Mouse (Mus musculus): ENCODE measurements around the gene Brd7.

Gene Brd7

DNA sequence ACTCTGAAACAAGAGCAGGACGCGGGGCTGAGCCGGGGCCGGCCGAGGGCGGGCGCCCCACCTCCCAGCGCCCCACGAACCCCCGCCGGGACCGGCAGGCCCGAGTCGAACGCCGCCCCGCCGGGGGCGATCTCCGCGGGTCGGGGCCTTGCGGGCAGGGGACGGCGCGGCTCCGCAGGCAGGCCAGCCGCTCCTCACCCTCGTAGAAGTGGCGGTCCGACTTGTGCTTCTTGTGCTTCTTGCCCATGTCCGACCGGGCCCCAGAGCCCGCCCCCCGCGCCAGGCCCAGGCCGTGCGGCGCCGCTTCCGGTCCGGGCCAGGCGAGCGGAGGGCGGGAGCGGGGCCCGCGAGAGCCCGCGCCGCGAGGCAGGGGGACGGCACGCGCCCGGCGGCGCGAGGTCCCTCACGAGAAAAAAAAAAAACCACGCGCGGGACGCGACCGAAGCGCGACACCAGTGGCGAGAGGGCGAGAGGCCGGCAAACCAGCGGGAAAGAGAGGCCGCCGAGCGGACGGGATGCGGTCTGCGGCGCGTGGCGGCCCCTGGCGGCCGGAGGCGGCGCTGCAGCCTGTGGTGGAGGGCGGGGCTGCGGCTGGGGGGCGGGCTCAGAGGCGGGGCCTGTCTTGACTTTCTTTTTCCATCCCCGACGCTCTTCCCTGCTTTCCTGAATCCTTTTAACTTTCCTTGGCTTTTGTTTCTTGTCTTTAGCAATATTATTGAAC lies at the start of gene Brd7:
TSS of gene Brd7 (minus strand) at position 487 of the 721 bp plus-strand sequence.
- DNase-seq (ENCODE audit: low read depth, low spot score), result peak; percentile 81

DNA sequence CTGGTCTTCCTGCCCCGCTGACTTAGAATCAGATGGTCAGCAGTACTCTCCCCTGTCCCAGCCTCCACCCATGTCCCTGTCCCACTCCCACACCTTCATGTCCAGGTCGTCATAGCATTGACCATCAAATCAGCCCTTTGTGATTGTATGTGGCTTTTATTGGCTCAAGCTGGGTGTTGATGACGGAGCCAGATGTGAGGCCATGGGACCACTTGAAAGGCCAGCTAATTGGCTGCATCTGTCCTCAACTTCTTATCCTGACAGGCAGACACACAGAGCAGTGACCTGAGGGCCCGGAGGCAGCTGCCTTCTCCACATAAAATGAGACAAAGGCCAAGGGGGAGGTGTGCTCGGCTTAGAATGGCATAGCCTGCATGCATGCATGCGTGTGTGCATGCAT lies 49.5 kb upstream of the Brd7 start:
- DNase-seq (ENCODE audit: low read depth, low spot score), result peak; percentile 25

DNA sequence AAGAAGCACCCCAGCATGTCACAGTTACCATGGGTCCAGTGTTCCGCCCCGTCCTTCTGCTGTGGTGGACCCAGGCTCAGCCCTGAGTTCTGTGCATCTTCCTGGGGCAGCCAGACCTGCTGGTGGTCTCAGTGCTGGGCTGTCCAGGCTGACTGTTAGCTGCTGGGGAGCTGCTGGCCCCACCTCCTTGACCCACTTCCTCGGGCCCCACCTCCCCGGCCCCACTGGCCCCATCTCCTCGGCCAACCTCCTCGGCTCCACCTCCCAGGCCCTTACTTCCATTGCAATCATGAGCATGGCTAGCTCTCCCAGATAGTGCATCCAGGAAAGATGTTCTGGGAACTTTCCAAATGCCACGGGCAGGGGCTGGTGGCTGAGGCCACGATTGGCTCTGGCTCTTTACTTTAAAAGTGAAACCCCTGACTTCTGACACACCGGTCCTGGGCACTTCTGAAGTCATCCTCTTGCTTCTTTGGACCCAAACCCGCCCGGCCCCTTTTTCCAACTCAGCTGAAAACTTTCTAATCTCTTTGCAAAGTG lies 47.5 kb upstream of the Brd7 start:
- DNase-seq (ENCODE audit: low read depth, low spot score), result no peak

DNA sequence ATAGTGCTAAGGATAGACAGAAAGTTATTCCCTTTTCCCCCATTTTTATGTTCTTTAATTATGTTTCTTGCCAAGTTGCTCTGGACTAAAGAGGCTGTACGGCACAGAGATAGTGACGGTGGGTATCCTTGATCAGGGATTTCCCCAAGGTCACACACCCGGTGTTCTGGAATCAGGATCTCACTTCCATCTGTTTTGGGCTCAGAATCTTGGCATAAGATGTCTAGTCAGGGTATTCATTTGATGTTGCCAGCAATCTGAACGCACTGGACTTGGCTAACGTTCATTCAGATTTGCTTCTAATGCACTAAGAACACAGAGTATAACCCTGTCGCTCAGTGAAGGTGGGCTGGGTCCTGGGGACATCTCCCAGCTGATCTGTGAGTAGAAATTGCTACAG lies 45.7 kb upstream of the Brd7 start:
- no peak for DNase-seq (ENCODE audit: low read depth, low spot score)

DNA sequence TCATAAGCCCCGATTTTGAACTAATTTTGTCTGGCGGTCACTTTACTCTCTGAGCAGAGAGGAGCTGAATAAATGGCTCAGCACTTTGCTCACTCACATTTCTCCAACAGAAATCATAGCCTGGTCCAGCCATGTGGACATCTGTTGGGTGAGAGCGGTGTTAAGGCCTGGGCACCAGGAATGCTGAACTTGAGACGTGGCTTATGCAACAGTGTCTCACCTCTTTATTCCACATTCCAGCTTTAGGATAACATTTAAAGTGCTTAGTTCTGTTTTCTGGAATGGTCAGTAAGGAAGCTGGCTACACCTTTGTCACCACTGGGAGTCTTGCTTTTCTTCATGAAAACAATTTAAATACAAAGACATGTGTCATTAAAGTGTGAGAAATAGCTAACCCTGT lies 36.1 kb upstream of the Brd7 start:
- no peak for DNase-seq (ENCODE audit: low read depth, low spot score)

DNA sequence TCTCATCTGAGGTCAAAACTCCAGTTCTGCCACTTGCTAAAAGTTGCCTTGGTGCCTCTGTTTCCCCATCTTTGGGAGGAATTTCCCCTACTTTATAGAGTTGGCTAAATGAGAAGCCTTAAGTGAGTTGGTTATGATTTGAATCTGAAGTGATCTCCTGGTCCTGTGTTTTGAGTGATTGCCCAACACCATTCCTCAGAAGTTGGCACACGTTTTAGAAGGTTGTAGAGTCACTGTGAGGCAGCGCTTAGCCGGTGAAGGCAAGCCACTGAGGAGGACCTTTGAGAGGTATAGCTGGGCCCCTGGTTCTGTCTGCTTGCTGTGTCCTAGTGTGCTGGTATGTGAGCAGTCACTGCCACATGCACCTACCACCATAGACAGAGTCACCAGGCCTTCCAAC lies 31.3 kb upstream of the Brd7 start:
- no peak for DNase-seq (ENCODE audit: low read depth, low spot score)

DNA sequence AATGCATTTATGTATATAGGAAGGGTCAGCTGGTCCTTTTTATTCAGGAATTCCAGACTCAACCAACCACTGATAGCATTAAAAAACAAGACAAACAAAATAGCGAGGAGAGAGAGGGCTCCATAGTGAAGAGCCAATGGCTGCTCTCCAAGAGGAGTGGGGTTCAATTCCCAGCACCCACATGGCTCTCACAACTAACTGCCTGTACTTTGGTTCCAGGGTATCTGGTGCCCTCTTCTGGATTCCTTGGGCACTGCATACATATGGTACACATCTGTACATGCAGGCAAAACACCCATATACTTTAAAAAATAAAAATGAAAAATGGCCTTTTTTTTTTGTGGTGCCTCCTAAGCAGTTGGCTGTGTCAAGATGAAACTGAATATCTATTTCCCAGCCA lies 28.8 kb upstream of the Brd7 start:
- no peak for DNase-seq (ENCODE audit: low read depth, low spot score)

DNA sequence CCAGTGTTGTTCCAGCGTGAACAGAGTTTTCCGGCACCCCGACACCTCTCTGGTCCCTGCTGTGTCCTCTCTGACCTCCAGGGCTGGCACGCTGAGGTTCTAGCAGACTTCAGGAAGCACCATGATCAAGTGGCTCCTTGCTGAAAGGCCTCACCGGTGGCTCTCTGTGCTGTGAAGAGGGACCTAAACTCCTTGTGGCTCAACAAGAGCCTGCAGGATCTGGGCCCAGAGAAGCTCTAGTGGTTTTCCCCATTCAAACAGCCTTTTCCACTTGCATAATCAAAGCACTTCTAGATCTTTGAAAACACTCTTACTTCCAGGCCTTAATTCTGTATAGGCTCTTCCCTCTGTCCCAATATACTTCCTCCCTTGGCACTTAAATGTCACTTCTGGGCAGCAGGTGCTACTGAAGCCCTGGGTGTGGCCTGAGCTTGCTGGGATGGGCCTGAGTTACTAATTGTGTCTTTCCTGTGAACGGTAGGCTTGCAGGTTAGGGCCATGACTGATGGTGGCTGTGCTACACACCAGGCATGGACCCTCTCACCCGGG lies 26.8 kb upstream of the Brd7 start:
- no peak for DNase-seq (ENCODE audit: low read depth, low spot score)

DNA sequence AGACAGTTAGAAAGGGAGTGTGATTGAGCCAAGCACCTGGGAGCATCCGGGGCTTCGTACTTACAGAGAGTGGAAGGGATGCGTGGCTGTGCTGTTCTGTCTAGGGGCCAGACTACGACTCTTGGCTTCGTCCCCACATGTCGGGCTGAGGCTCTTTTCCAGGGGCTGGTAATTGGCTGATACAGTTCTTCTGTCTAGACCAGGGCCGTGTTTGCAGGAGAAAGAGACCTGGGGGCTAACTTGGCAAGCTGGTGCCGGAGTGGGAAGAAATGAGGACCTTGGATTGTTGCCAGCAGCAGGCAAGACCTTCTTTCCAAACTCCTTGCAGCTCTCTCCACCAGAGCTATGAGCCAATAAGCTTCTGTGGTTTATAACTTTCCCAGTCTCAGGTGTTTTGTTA lies 25.9 kb upstream of the Brd7 start:
- DNase-seq (ENCODE audit: low read depth, low spot score), result no peak

DNA sequence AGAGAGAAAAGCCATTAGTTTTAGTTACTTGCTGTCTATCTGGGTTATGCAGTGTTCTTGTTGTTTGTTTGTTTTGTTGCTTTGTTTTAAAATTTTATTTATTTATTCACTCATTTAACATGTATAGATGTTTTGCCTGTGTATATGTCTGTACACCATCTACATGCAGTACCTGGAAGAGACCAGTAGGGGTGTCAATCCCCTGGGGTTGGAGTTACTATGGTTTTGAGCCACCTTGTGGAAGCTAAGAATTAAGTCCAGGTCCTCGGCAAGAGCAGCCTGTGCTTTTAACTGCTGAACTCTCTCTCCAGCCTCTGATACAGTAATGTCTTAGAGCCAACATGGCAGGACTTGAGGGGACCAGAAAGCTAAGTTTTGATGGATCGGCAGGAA lies 21.2 kb upstream of the Brd7 start:
- DNase-seq (ENCODE audit: low read depth, low spot score), result no peak

DNA sequence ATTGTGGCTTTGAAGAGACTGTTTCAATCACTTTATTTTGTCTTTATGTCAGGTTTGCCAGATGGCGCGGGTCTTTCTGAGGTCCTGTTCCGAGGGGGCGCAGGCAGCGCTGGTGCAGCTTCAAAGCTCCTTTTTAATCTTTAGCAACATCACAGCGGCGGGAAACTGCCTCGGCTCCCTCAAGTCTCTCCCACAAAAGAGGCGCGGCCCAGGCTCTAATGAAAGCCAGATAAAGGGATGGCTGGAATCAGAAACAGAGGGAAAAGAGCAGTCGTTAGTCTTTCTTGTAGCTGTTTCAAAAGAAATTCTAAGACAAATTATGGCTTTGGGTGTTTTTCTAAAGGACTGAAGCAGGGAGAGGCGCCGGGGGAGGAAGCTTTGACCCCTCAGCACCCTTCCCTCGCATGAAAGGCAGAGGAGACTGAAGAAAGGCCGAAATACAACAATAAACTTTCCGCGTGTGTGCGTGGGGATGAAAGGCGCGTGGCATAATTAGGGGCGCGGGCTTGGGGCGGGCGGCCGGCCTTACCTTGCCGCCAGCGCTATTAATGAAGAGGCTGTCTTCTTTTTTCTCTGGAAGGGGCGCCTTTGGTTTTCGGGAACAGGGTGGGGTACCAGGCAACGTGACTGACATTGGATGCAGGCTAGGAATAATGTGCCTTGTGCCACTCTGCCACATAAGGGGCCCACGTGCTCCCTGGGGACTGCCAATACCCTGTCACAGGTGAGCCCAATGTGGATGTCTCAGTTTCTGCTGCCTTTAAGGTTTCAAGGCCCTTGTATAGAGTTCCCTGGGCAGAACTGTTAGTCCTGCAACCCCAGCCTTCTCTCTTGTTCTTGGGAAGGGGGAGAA lies 20.5 kb upstream of the Brd7 start:
- no peak for DNase-seq (ENCODE audit: low read depth, low spot score)

DNA sequence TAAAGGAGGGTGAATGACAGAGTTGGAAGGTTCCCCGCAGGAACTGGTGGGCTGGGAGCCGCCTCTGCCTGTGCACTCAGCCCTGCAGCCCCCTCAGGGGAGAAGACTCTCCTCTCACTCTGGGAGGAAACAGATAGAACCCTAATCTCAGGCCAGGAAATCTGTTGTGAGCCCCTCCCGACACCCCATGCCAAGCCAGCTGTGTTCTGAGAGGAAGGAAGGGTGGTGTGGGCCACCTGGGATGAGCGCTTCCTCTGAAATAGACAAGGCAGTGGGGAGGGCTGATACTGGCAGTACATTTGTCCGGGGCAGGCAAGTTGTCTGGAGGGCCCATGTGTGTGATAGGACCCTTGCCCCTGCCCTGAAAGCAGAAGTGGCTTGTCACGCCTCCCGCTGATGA lies 18.5 kb upstream of the Brd7 start:
- no peak for DNase-seq (ENCODE audit: low read depth, low spot score)

DNA sequence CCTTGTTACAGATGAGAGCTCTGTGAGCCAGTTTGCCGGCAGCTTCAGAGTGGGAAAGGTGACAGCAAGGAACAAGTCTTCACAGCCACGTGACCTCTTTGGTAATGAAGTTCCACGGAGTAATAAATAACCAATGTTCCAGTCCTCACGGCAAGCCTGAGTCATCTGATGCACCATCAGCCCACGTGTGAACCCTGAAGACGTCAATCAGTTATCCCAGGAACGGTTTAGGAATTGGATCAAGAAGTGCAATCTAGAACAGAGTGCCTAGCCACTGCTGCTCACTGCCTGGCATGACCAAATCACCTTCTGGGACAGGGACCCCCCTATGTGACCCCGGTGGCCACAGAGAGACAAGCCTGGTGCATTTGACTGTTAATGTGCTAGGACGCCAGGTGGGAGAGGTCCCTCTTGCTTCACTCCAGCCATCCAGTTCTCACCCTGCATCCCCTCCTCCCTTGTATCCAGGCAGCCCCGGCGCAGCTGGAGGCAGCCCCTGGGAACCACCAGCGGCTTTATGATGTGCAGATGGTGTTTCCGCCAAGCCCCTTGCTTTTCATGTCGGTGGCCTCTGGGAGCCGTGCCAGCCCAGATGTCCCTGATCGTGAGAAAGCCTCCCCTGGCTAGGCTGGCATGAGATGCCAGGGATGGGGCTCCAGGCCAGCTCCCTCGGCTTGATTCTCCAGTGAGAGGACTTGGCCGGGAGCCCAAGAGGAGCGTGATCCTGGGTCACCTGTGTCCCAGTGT lies 15.0 kb upstream of the Brd7 start:
- DNase-seq (ENCODE audit: low read depth, low spot score), result no peak

DNA sequence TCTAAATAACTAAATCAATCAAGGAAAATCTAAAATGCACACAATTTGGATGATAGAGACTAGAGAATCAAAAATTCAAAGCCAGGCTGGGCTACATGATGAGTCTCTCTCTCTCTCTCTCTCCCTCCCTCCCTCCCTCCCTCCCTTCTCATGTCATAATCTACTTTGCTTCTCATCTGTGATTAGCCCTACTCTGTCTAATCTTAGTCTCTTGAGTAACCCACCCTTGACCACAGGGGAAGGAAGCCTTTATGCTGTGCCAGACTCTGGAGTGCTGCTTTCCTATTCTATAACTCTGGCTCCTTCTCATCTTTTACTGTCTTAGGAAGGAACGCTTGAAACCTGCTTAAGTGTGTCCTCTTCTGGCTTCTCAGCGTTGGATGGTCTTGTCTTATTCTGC lies 9.5 kb upstream of the Brd7 start:
- no peak for DNase-seq (ENCODE audit: low read depth, low spot score)

DNA sequence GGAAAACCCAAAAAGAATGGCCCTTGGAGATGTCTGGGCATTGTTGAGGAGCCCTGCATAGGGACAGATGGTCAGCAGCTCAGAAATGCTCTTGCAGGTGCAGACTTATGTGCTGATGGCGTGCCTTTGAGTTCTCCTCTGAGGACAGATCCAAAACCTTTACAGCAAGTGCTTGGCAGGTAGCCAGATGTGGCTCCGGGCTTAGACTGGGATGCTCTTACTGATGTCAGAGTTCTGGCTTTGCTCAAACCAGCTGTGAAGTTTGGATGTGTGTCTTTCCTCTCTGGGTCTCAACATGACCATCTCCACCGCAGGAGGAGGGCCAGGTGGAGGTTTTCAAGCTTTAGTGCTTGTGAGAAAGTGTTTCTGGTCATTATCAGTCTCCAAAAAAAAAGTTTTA lies 7.8 kb upstream of the Brd7 start:
- no peak for DNase-seq (ENCODE audit: low read depth, low spot score)

DNA sequence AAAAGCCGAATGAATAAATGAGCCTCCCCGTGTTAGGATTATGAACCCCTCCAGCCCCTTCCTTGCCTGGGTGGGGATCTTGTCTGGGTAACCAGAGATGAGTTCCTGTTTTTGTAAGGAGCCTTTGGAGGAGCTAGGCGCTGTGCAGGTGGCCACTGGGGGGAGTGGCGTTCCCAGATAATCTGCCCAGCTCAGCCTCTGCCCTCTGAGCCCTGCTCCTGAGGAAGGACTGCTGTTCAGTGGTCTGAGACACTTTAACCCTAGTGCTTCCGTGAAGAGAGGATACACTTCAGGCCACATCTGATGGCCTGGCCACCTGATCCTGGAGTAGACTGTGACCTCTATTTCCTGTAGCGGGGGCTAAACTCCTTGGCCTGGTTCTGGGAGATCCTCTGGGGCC lies 7.2 kb upstream of the Brd7 start:
- DNase-seq (ENCODE audit: low read depth, low spot score), result no peak

DNA sequence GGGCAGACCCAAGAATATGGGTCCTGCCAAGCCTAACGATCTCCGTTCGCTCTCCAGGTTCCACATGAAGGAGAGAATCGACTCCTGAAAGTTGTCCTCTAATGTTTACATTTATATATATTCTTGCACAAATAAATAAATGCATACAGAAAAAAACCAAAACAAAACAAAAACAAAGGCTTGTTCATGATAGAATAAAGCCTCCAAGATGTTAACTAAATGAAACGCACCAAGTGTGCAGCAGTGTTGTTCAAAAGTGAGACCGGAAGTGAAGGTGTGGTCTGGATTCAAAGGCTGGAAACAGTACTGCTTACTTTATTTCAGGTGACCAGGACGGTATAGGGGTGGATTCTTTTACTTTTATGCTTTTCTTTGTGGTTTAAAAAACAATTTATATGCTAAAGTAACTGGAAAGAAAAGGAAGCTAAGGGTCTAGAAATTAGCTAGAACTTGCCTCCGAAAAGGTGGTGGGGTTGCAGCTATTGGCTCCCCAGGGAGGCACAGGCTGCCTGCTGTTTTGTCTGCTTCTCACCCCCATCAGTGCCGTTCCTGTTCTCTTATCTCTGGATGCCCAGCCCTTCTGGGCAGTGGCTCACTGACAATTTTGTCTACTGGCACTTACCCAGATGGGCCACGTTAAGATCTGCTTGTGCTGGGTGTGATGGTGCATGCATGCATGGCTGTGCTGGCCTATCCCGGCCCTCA lies 604 bp upstream of the Brd7 start:
- no peak for DNase-seq (ENCODE audit: low read depth, low spot score)

DNA sequence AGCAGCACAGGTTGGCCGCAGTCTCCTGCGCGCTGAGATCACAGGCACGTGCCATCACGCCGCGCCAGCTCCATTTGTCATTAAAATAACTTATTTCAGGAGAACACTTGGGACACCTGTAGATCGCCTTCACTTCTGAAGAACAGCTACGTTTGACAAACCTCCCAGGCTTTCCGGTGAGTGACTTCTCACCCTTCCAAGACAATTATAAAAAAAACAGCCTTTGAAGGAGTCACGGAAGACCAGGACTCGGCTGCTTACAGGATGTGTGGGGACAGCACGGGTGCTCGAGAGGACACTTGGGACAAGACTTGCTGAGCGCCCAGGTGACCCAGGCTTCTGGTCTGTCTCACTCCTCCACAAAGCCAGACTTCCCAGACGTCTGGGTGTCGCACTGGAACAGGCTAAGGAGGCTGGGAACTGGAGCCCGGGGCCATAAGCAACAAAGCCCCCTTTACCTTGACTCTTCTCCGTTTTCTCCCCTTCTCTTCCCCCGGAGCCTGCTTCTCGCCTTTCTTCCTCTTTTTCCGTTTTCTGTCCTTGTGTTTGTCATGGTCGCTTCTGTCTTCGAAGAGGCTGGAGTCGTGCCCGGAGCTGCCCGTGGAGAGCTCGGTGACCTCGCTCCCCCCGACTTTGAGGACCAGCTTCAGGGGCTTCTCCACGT lies 818 bp downstream of the Brd7 start:
- DNase-seq (ENCODE audit: low read depth, low spot score), result peak; percentile 18

DNA sequence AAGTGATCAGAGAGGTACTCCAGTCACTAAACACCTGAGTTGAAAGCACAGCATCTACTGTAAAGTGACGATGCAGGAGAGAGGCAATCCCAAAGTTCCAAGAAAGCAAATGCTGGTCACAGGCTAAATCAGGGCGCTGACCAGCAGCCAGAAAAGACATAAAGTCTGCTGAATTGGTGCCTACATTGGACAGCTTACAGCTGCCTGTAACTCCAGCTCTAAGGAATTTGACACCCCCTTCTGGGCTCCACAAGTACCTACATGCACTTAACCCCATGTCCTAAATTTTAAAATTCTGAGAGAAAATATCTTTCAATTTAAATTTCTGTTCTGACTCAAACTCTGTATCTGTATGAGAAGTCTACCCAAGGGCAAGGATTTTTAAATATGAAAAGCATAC lies 2.0 kb downstream of the Brd7 start:
- peak; percentile 36 for DNase-seq (ENCODE audit: low read depth, low spot score)

DNA sequence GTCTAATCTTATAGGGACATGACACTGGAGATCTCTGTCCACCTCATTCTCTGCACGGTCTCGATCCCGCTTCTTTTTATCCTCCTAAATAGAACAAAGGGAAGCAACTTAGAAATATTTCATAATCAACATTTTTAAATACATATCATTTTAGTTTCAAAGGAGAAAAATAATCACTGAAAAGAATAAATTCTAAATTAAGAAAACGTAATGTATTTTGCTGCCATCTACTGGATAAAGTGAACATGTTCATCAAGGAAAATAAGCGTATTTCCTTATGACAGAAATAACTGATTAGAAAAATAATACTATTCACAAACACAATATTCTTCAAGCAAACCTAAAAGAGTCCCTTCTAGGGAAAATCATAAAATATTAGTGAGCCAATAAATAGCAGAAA lies 4.0 kb downstream of the Brd7 start:
- DNase-seq (ENCODE audit: low read depth, low spot score), result no peak

All from mesoderm, embryonic 11.5 days (tissue).